Mouse (Mus musculus): ENCODE results near the gene Dclk1. TPM values are rescaled to one million over a fixed set of nuclear protein-coding genes. Genes with fewer than 3 reads are reported as not detected.
A peak's percentile ranks its signal among the peaks of the same experiment; 100 is the strongest.

Dclk1 gene
- polyA plus RNA-seq, 1 experiment from 2014 or later: 173 TPM

DNA sequence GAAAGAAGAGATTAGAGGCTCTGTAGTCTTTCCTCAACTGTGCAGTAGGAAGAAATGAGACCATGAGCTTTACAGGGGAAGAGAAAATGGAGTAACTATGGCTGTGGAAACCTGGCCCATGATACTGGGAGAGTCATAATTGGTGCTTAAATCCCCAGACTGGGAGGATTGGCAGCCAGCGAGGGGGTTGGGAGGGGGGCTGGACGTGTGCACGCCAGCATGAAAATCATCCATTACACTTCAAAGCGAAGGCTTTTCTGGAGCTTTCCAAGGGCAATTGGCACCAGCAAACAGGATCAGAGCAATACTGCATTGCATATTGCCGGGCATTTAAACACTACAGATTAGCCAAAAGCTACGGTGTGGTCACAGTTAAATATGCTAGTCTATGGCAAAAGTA, 313.7 kb downstream of the Dclk1 start:
- H3K4me3 ChIP-seq: no peak overlapping the region
- H3K9ac ChIP-seq: no peak overlapping the region
- H3K4me1 ChIP-seq: no peaks in the 10 kb centered on the region
- H3K36me3 ChIP-seq (ENCODE audit: poor library complexity, severe bottlenecking): no peaks in the 10 kb centered on the region
- no peak overlapping the region for H3K4me2 ChIP-seq
- no peak for ATAC-seq
- 65% methylated on average over 6 of the region's 6 CpGs for WGBS
- no peaks in the 10 kb centered on the region for H3K27me3 ChIP-seq
- no peak overlapping the region for H3K27ac ChIP-seq
- no peaks in the 10 kb centered on the region for H3K9me3 ChIP-seq (replicated peaks)

DNA sequence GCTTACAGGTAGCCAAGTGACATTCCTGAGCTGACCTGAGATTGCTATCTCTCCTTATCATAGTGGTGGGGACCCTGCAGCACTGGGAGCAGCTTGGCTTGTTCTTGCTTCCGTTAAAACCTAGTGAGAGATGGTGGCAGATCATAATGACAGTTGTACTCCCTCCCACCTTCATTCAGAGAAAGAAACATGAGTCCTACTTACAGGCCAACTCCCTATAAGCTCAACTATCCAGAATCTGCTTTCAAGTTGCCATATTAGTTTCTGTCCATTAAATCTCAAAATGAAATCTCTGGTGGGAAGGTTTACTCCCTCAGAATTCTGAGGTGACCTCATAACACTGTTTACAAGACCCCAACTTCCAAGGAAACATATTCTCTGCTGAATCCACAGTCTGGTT, 316.4 kb downstream of the Dclk1 start:
- WGBS: 81% methylated on average over 1 of the region's 1 CpGs
- Histone ChIP-seq H3K4me1 (no peaks in the 10 kb centered on the region), H3K4me2 (no peak overlapping the region), H3K27me3 (no peaks in the 10 kb centered on the region), H3K9ac (no peak overlapping the region), H3K36me3 (ENCODE audit: poor library complexity, severe bottlenecking) (no peaks in the 10 kb centered on the region), H3K4me3 (no peak overlapping the region), H3K27ac (no peak overlapping the region), H3K9me3 (replicated peaks) (no peaks in the 10 kb centered on the region)
- no peak for ATAC-seq

GRCm38 (mm10) chr3:55567476-55567875, 325.3 kb downstream of the Dclk1 start:
- WGBS: 90% methylated on average over 3 of the region's 3 CpGs
- Histone ChIP-seq H3K27me3 (no peaks in the 10 kb centered on the region), H3K4me2 (no peak overlapping the region), H3K9me3 (replicated peaks) (no peaks in the 10 kb centered on the region), H3K4me1 (peaks cover 14% of the 10 kb centered on the region), H3K4me3 (no peak overlapping the region), H3K9ac (no peak overlapping the region), H3K27ac (no peak overlapping the region), H3K36me3 (ENCODE audit: poor library complexity, severe bottlenecking) (no peaks in the 10 kb centered on the region)
- ATAC-seq: no peak

- no peak overlapping the region for H3K4me2 ChIP-seq
- WGBS: 55% methylated on average over 10 of the region's 10 CpGs
- no peaks in the 10 kb centered on the region for H3K27me3 ChIP-seq
- H3K4me3 ChIP-seq: no peak overlapping the region
- no peaks in the 10 kb centered on the region for H3K36me3 ChIP-seq (ENCODE audit: poor library complexity, severe bottlenecking)
- H3K4me1 ChIP-seq: peaks cover 14% of the 10 kb centered on the region
- ATAC-seq: no peak
- no peak overlapping the region for H3K27ac ChIP-seq
- no peak overlapping the region for H3K9ac ChIP-seq
- H3K9me3 ChIP-seq (replicated peaks): no peaks in the 10 kb centered on the region
Observed at GRCm38 (mm10) chr3:55569539-55569938, 327.4 kb downstream of the Dclk1 start.

DNA sequence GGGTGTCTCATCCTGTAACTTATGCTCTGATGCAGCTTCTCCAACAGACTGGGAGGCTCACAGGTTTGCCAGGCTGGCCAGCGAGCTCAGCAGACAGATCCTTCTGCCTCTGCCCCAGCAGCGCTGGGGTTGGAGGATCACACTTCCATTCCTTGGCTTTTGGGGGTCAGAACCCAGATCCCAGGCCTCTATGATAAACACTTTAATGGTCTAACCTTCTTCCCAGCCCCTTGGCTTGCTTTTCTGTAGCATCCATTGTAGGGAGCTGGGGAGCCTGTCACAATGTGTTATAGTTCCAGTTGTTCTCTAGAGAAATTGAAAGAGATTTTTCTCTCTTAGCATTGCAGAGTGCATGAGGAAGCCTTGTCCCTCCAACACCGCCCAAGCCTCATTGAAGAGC, 328.9 kb downstream of the Dclk1 start:
- WGBS: 95% methylated on average over 3 of the region's 3 CpGs
- H3K27me3 ChIP-seq: no peaks in the 10 kb centered on the region
- no peaks in the 10 kb centered on the region for H3K9me3 ChIP-seq (replicated peaks)
- no peak overlapping the region for H3K9ac ChIP-seq
- peaks cover 14% of the 10 kb centered on the region for H3K4me1 ChIP-seq
- no peaks in the 10 kb centered on the region for H3K36me3 ChIP-seq (ENCODE audit: poor library complexity, severe bottlenecking)
- ATAC-seq: no peak
- no peak overlapping the region for H3K4me2 ChIP-seq
- no peak overlapping the region for H3K27ac ChIP-seq
- no peak overlapping the region for H3K4me3 ChIP-seq

DNA sequence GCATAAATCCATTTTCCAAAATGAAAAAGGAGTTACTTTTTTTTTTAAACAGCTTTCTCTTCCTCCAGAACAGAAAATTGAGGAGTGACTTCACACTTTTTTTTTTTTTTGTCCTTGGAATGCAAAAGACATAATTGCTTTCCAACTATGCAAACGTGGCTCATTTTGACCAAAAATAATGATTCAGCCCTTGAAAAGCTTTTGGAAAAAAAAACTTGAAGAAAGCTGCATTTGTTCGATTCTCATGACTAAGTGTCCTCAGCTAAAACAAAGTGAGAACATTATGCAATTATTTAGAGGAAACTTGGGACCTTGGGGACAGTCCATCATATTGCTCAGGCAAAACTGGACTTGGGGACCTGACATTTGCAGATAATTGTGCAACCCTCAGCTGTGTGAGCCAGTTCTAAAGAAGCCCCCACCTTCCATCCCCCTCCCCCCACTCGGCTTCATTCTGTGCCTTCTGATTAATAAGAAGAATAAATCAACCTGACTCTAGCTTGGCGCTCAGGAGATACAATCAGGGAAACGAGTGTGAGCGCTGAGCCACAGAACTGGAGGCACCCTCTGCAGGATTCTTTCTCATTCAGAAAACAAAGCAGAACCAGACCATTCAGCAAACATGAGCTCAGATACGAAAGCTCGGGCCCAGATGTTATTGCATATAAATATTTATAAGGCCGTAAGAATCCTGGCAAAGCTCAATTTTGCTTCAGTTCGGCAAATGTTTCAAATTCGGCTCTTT, 329.6 kb downstream of the Dclk1 start:
- 33% methylated on average over 11 of the region's 11 CpGs for WGBS
- no peak overlapping the region for H3K27ac ChIP-seq

GRCm38 (mm10) chr3:55572297-55572681, 330.1 kb downstream of the Dclk1 start:
- Histone ChIP-seq H3K27ac (no peak overlapping the region), H3K36me3 (ENCODE audit: poor library complexity, severe bottlenecking) (no peaks in the 10 kb centered on the region), H3K27me3 (no peaks in the 10 kb centered on the region), H3K9me3 (replicated peaks) (no peaks in the 10 kb centered on the region), H3K4me3 (no peak overlapping the region), H3K4me2 (peak overlapping the region; percentile 21; the same call in 1 of the 2 replicates), H3K4me1 (peaks cover 14% of the 10 kb centered on the region), H3K9ac (no peak overlapping the region)
- WGBS: 70% methylated on average over 4 of the region's 4 CpGs
- ATAC-seq: peak; percentile 24

More for the DNA sequence above, 329.6 kb downstream of the Dclk1 start:
- peaks cover 14% of the 10 kb centered on the region for H3K4me1 ChIP-seq
- H3K4me2 ChIP-seq: peak overlapping the region; percentile 21; the same call in 1 of the 2 replicates
- H3K27me3 ChIP-seq: no peaks in the 10 kb centered on the region
- peak; percentile 75 for ATAC-seq
- no peak overlapping the region for H3K4me3 ChIP-seq
- no peaks in the 10 kb centered on the region for H3K36me3 ChIP-seq (ENCODE audit: poor library complexity, severe bottlenecking)
- no peak overlapping the region for H3K9ac ChIP-seq
- no peaks in the 10 kb centered on the region for H3K9me3 ChIP-seq (replicated peaks)

GRCm38 (mm10) chr3:55574003-55574402, 331.8 kb downstream of the Dclk1 start:
- H3K36me3 ChIP-seq (ENCODE audit: poor library complexity, severe bottlenecking): no peaks in the 10 kb centered on the region
- H3K4me3 ChIP-seq: no peak overlapping the region
- H3K27ac ChIP-seq: no peak overlapping the region
- peaks cover 14% of the 10 kb centered on the region for H3K4me1 ChIP-seq
- H3K9me3 ChIP-seq (replicated peaks): no peaks in the 10 kb centered on the region
- H3K4me2 ChIP-seq: no peak overlapping the region
- 55% methylated on average over 4 of the region's 4 CpGs for WGBS
- no peaks in the 10 kb centered on the region for H3K27me3 ChIP-seq
- H3K9ac ChIP-seq: no peak overlapping the region
- ATAC-seq: no peak

- Histone ChIP-seq H3K36me3 (ENCODE audit: poor library complexity, severe bottlenecking) (no peaks in the 10 kb centered on the region), H3K27me3 (no peaks in the 10 kb centered on the region), H3K9ac (no peak overlapping the region), H3K9me3 (replicated peaks) (no peaks in the 10 kb centered on the region), H3K4me2 (peak overlapping the region; percentile 17; the same call in 1 of the 2 replicates), H3K4me1 (peaks cover 25% of the 10 kb centered on the region), H3K4me3 (no peak overlapping the region), H3K27ac (no peak overlapping the region)
- WGBS: 16% methylated on average over 12 of the region's 12 CpGs
- no peak; the same call in 1 of the 2 replicates for ATAC-seq
Observed at GRCm38 (mm10) chr3:55587434-55587971, 345.3 kb downstream of the Dclk1 start.

- Histone ChIP-seq H3K27me3 (no peaks in the 10 kb centered on the region), H3K27ac (peak overlapping the region; percentile 31; the same call in 1 of the 2 replicates), H3K4me2 (peak overlapping the region; percentile 17; the same call in 1 of the 2 replicates), H3K9me3 (replicated peaks) (no peaks in the 10 kb centered on the region), H3K4me3 (no peak overlapping the region), H3K36me3 (ENCODE audit: poor library complexity, severe bottlenecking) (no peaks in the 10 kb centered on the region), H3K9ac (peak overlapping the region; percentile 41; the same call in 1 of the 2 replicates), H3K4me1 (peaks cover 25% of the 10 kb centered on the region)
- WGBS: 9% methylated on average over 12 of the region's 12 CpGs
- ATAC-seq: peak; percentile 77; the same call in 1 of the 2 replicates
Observed at GRCm38 (mm10) chr3:55587972-55588946, 346.1 kb downstream of the Dclk1 start.
